Mouse (Mus musculus) liver, postnatal 0 days (tissue): ENCODE measurements around the gene St6galnac5. TPM values are rescaled to one million over a fixed set of nuclear protein-coding genes. Genes with fewer than 3 reads are reported as not detected.
A peak's percentile ranks its signal among the peaks of the same experiment; 100 is the strongest.

Experiments used
- ATAC-seq: fragments of 200-750 bp; cut with Nextera tagmentation; 2 replicates; pipeline ENCODE4 v1.8.0; 2017; ENCODE audit warnings: mild to moderate bottlenecking, moderate library complexity
- DNase-seq: peaks from one replicate; pipeline ENCODE4 v3.0.0-alpha.2; 2016
- H3K27ac ChIP-seq: fragments of 300-500 bp; sonication (generic); 2 replicates; pipeline ENCODE4 v1.5.1; 2014; ENCODE audit warnings: antibody characterized with exemption, moderate library complexity, mild to moderate bottlenecking, low read depth
- H3K27me3 ChIP-seq: fragments of 300-500 bp; sonication (generic); 2 replicates; pipeline ENCODE4 v1.6.1; 2014; ENCODE audit warnings: low read length, control low read depth, mixed read lengths; ENCODE audit not compliant: insufficient read depth
- H3K36me3 ChIP-seq: fragments of 300-500 bp; sonication (generic); replicated peaks from 2 replicates; pipeline ENCODE4 v1.6.1; 2014; ENCODE audit warnings: mild to moderate bottlenecking, control low read depth, low read length, moderate library complexity, mixed read lengths; ENCODE audit not compliant: insufficient read depth
- H3K4me1 ChIP-seq: fragments of 300-500 bp; sonication (generic); 2 replicates; pipeline ENCODE4 v1.6.1; 2014; ENCODE audit warnings: antibody characterized with exemption, mild to moderate bottlenecking, control low read depth; ENCODE audit not compliant: insufficient read depth
- H3K4me2 ChIP-seq: fragments of 300-500 bp; sonication (generic); 2 replicates; pipeline ENCODE4 v1.6.1; 2014; ENCODE audit warnings: low read depth, mild to moderate bottlenecking, low read length, moderate library complexity, mixed read lengths
- H3K4me3 ChIP-seq: fragments of 300-500 bp; sonication (generic); 2 replicates; pipeline ENCODE4 v1.5.1; 2014; ENCODE audit warnings: low read depth, low read length
- H3K9ac ChIP-seq: fragments of 300-500 bp; sonication (generic); replicated peaks from 2 replicates; pipeline ENCODE4 v1.6.1; 2014; ENCODE audit warnings: mild to moderate bottlenecking, moderate library complexity
- H3K9me3 ChIP-seq: fragments of 300-500 bp; sonication (generic); 2 replicates; pipeline ENCODE4 v1.6.1; 2016; ENCODE audit warnings: mild to moderate bottlenecking, control low read depth, low read length, mixed read lengths
- CTCF ChIP-seq: sonication (generic); IDR thresholded peaks from 2 replicates; pipeline ENCODE4 v1.5.1; 2016; ENCODE audit warnings: antibody characterized with exemption, low read depth
- EP300 ChIP-seq: IDR thresholded peaks from 2 replicates; pipeline ENCODE4 v1.6.1; 2016; ENCODE audit warnings: antibody characterized with exemption, low read depth, mild to moderate bottlenecking
- WGBS: fragments of 180-500 bp; shearing (Covaris S2); extraction: QIAGEN DNeasy Blood & Tissue Kit; methylation state at CpG from one replicate; pipeline ENCODE4 v1.1.7; 2014; ENCODE audit not compliant: insufficient replicate concordance; 5-methylcytosine and 5-hydroxymethylcytosine counted together
- polyA plus RNA-seq: library from polyadenylated mRNA; unstranded; fragments of >200 nt; fragmentation: Nextera tagmentation; extraction: Ambion mirVana; gene quantifications from 2 replicates; pipeline ENCODE4 v1.2.1, GENCODE M21; 2015

The St6galnac5 gene
- polyA plus RNA-seq, 1 experiment from 2014 or later, result 0.02 TPM

DNA sequence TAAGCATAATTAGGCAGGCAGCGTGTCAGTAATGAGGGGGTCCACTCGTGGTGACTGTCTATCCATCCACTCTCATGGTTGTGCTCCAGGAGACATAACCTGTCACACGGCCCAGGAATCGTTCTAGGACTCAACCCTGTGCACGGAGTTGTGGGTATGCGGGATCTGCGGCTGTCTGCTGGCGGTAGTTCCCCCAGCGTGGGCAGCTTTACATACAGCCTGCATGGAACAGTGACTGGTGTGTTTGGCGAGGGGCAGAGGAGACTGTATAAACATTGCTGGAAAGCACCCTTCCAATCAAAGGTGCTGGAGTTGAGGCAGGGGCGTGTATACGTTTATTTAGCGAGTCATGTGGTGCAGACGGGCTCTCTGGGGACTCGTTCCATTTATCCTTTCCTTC lies 58.5 kb downstream of the St6galnac5 start:
- no peak overlapping the region for H3K9ac ChIP-seq
- H3K36me3 ChIP-seq, result no peaks in the 10 kb centered on the region
- H3K27ac ChIP-seq, result no peak overlapping the region
- DNase-seq (no peak), ATAC-seq (no peak)
- H3K4me1 ChIP-seq, result no peaks in the 10 kb centered on the region; the same call in none of the 2 replicates
- H3K27me3 ChIP-seq, result no peaks in the 10 kb centered on the region
- H3K4me3 ChIP-seq, result no peak overlapping the region
- no peaks in the 10 kb centered on the region for H3K9me3 ChIP-seq
- 64% methylated on average over 15 of the region's 15 CpGs for WGBS
- TF ChIP-seq CTCF, result no peak
- TF ChIP-seq EP300, result no peak
- peak overlapping the region; percentile 3; the same call in 1 of the 2 replicates for H3K4me2 ChIP-seq

DNA sequence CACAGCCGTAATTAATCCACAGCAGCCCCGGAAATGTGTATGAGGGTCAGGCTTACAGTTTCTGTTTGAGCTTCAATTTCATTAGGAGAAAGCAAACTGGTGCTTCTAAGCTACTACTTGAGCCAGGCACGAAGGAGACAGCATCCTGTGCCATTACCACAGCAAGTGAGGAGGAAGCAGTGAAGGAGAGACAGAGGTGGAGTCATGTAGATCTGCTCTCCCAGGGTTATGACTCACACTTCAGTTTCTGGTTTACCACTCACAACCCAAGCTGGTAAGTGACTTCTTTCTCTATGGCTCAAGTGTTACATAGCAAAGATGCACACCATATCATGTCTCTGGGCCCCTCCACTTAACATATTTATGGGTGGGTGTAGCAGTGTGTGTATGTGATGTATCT lies 61.7 kb downstream of the St6galnac5 start:
- DNase-seq, result no peak
- Histone ChIP-seq H3K36me3 (no peaks in the 10 kb centered on the region), H3K9me3 (no peaks in the 10 kb centered on the region), H3K27me3 (no peaks in the 10 kb centered on the region), H3K4me1 (no peaks in the 10 kb centered on the region; the same call in 1 of the 2 replicates), H3K4me2 (no peak overlapping the region), H3K9ac (no peak overlapping the region), H3K27ac (no peak overlapping the region), H3K4me3 (no peak overlapping the region)
- TF ChIP-seq EP300 (no peak), CTCF (no peak)
- WGBS, result 56% methylated on average over 3 of the region's 3 CpGs
- ATAC-seq, result no peak

DNA sequence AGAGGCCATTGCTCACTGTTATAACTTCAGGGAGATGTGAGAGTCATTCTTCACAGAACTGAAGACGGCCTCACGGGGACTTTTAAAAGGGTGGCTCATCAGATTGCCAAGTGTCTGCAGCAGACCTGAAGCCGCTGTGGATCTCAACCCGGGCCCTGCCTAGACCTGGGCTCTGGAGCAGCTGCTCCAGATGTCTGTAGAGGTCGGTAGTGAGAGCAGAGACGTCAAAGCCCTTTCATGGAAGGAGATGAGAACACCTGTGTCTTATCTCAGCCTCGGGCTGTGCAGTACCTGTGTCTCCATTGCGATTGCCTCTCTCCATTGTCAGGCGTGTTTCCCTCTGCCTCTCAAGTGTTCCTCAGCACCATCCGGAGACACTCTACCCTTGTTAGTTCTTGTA lies 62.9 kb downstream of the St6galnac5 start:
- Histone ChIP-seq H3K27ac (no peak overlapping the region), H3K27me3 (no peaks in the 10 kb centered on the region), H3K36me3 (no peaks in the 10 kb centered on the region), H3K4me1 (no peaks in the 10 kb centered on the region), H3K4me3 (no peak overlapping the region), H3K9ac (no peak overlapping the region), H3K9me3 (0 out of 2 replicates have a peak, but pooled peaks cover 2% of the 10 kb centered on the region), H3K4me2 (no peak overlapping the region)
- TF ChIP-seq EP300, result no peak
- no peak for TF ChIP-seq CTCF
- DNase-seq (no peak), ATAC-seq (no peak)
- 71% methylated on average over 10 of the region's 10 CpGs for WGBS

DNA sequence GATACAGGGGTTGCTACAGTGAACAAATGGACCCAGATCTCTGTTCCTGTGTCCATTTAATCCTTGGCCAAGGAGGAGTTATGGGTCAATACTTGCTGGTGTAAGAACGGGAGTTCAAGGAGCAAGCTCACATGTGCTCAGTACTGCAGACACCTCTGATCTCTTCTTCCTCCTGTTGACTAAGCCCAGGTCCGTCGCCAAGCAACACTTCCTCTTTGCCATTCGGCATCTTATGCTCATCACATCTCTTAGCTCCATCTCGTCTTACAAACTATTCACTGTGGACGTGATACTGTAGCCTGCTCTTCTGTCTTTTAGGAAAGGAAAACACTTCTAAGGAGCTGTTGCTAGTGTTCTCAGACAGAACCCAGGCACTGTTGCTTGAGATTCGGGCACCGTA lies 64.5 kb downstream of the St6galnac5 start:
- DNase-seq (no peak), ATAC-seq (no peak)
- Histone ChIP-seq H3K27ac (no peak overlapping the region), H3K9ac (no peak overlapping the region), H3K9me3 (0 out of 2 replicates have a peak, but pooled peaks cover 2% of the 10 kb centered on the region), H3K4me1 (no peaks in the 10 kb centered on the region; the same call in 1 of the 2 replicates), H3K4me2 (no peak overlapping the region), H3K27me3 (no peaks in the 10 kb centered on the region), H3K4me3 (no peak overlapping the region), H3K36me3 (no peaks in the 10 kb centered on the region)
- WGBS, result 61% methylated on average over 8 of the region's 8 CpGs
- no peak for TF ChIP-seq EP300
- TF ChIP-seq CTCF, result no peak

DNA sequence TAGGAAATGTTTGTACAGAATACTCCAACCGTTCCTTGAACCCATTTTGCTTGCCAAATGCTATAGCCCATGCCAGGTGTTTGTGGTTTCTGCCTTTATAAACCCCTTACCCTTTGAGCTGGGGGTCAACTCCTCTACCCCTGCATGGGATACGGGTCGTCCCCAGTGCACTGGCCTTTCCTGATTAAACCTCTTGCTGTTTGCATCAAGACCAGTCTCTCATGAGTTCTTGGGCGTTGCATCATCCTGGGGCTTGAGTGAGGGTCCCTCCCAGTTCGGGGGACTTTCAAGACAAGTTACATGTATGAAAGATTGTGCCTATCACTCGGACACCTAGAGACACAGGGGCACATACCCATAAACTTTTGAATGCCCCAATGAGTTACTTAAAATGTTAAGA lies 67.7 kb downstream of the St6galnac5 start:
- H3K4me1 ChIP-seq, result no peaks in the 10 kb centered on the region; the same call in 1 of the 2 replicates
- H3K36me3 ChIP-seq, result no peaks in the 10 kb centered on the region
- no peak overlapping the region for H3K4me3 ChIP-seq
- 0 out of 2 replicates have a peak, but pooled peaks cover 2% of the 10 kb centered on the region for H3K9me3 ChIP-seq
- DNase-seq, result no peak
- H3K9ac ChIP-seq, result no peak overlapping the region
- no peak overlapping the region for H3K4me2 ChIP-seq
- no peak overlapping the region for H3K27ac ChIP-seq
- H3K27me3 ChIP-seq, result no peaks in the 10 kb centered on the region
- no peak for TF ChIP-seq CTCF
- TF ChIP-seq EP300, result no peak
- 76% methylated on average over 6 of the region's 6 CpGs for WGBS
- no peak for ATAC-seq

DNA sequence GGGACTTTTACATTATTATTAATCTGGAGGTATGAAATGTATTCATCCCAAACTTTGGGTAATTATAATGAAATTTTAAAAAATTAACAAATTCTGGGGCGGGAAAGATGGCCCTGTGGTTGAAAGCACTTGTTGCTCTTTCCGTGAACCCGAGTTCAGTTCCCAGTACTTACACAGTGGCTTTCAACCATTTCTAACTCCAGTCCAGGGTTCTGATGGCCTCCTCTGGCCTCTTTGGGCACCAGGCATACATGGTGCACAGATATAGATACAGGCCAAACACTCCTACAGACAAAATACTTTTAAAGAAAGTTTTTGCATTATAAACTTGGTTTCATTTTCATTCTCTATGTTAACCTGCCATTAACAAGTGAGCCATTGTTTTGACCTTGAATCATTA lies 68.4 kb downstream of the St6galnac5 start:
- Histone ChIP-seq H3K36me3 (no peaks in the 10 kb centered on the region), H3K9ac (no peak overlapping the region), H3K27me3 (no peaks in the 10 kb centered on the region), H3K4me2 (no peak overlapping the region), H3K4me3 (no peak overlapping the region), H3K4me1 (no peaks in the 10 kb centered on the region; the same call in 1 of the 2 replicates), H3K27ac (no peak overlapping the region), H3K9me3 (0 out of 2 replicates have a peak, but pooled peaks cover 2% of the 10 kb centered on the region)
- no peak for DNase-seq
- WGBS, result 81% methylated on average over 3 of the region's 3 CpGs
- no peak for ATAC-seq
- TF ChIP-seq CTCF (no peak), EP300 (no peak)
